Mouse (Mus musculus): ENCODE measurements around the gene Prkg1. TPM values are rescaled to one million over a fixed set of nuclear protein-coding genes. Genes with fewer than 3 reads are reported as not detected.

Gene Prkg1
- polyA plus RNA-seq, 1 experiment: 1.4 TPM

GRCm38 (mm10) chr19:31755929-31756792, 8.7 kb downstream of the Prkg1 start:
- H3K27ac ChIP-seq (ENCODE audit: control insufficient read depth, insufficient read depth, low read depth, low read length, poor library complexity): no peak overlapping the region

GRCm38 (mm10) chr19:31754642-31755287, 10.1 kb downstream of the Prkg1 start:
- no peak for TF ChIP-seq POLR2A (IDR thresholded peaks at IDR 0.05; ENCODE audit: borderline replicate concordance, control insufficient read depth, low read depth, low read length)
- TF ChIP-seq CTCF (IDR thresholded peaks at IDR 0.05; ENCODE audit: control insufficient read depth, insufficient read depth, low read length): no peak
- WGBS: 48% methylated on average over 9 of the region's 9 CpGs
- Histone ChIP-seq H3K4me3 (replicated peaks; ENCODE audit: control insufficient read depth, low read depth, low read length) (no peak overlapping the region), H3K27ac (ENCODE audit: control insufficient read depth, insufficient read depth, low read depth, low read length, poor library complexity) (no peak overlapping the region), H3K4me1 (ENCODE audit: control insufficient read depth, insufficient read depth, low read length) (no peaks in the 10 kb centered on the region)

More at GRCm38 (mm10) chr19:31755929-31756792, 8.7 kb downstream of the Prkg1 start:
- 48% methylated on average over 11 of the region's 11 CpGs for WGBS
- Histone ChIP-seq H3K4me1 (ENCODE audit: control insufficient read depth, insufficient read depth, low read length) (no peaks in the 10 kb centered on the region), H3K4me3 (replicated peaks; ENCODE audit: control insufficient read depth, low read depth, low read length) (no peak overlapping the region)
- TF ChIP-seq POLR2A (IDR thresholded peaks at IDR 0.05; ENCODE audit: borderline replicate concordance, control insufficient read depth, low read depth, low read length) (no peak), CTCF (IDR thresholded peaks at IDR 0.05; ENCODE audit: control insufficient read depth, insufficient read depth, low read length) (no peak)

- TF ChIP-seq CTCF (IDR thresholded peaks at IDR 0.05; ENCODE audit: control insufficient read depth, insufficient read depth, low read length) (no peak), POLR2A (IDR thresholded peaks at IDR 0.05; ENCODE audit: borderline replicate concordance, control insufficient read depth, low read depth, low read length) (no peak)
- Histone ChIP-seq H3K4me3 (replicated peaks; ENCODE audit: control insufficient read depth, low read depth, low read length) (no peak overlapping the region), H3K4me1 (ENCODE audit: control insufficient read depth, insufficient read depth, low read length) (no peaks in the 10 kb centered on the region), H3K27ac (ENCODE audit: control insufficient read depth, insufficient read depth, low read depth, low read length, poor library complexity) (no peak overlapping the region)
- WGBS: 76% methylated on average over 11 of the region's 11 CpGs
Observed at GRCm38 (mm10) chr19:31750976-31751676, 13.7 kb downstream of the Prkg1 start.

GRCm38 (mm10) chr19:31746635-31747034, 18.2 kb downstream of the Prkg1 start:
- H3K27ac ChIP-seq (ENCODE audit: control insufficient read depth, insufficient read depth, low read depth, low read length, poor library complexity): no peak overlapping the region
- no peak overlapping the region for H3K4me3 ChIP-seq (replicated peaks; ENCODE audit: control insufficient read depth, low read depth, low read length)
- no peaks in the 10 kb centered on the region for H3K4me1 ChIP-seq (ENCODE audit: control insufficient read depth, insufficient read depth, low read length)
- TF ChIP-seq CTCF (IDR thresholded peaks at IDR 0.05; ENCODE audit: control insufficient read depth, insufficient read depth, low read length) (no peak), POLR2A (IDR thresholded peaks at IDR 0.05; ENCODE audit: borderline replicate concordance, control insufficient read depth, low read depth, low read length) (no peak)
- 23% methylated on average over 2 of the region's 2 CpGs for WGBS

- H3K27ac ChIP-seq (ENCODE audit: control insufficient read depth, insufficient read depth, low read depth, low read length, poor library complexity): no peak overlapping the region
- no peaks in the 10 kb centered on the region for H3K4me1 ChIP-seq (ENCODE audit: control insufficient read depth, insufficient read depth, low read length)
- H3K4me3 ChIP-seq (replicated peaks; ENCODE audit: control insufficient read depth, low read depth, low read length): no peak overlapping the region
- 79% methylated on average over 8 of the region's 8 CpGs for WGBS
- TF ChIP-seq POLR2A (IDR thresholded peaks at IDR 0.05; ENCODE audit: borderline replicate concordance, control insufficient read depth, low read depth, low read length): no peak
- no peak for TF ChIP-seq CTCF (IDR thresholded peaks at IDR 0.05; ENCODE audit: control insufficient read depth, insufficient read depth, low read length)
Observed at GRCm38 (mm10) chr19:31743241-31744045, 21.4 kb downstream of the Prkg1 start.

- H3K27ac ChIP-seq (ENCODE audit: control insufficient read depth, insufficient read depth, low read depth, low read length, poor library complexity): no peak overlapping the region
- no peak overlapping the region for H3K4me3 ChIP-seq (replicated peaks; ENCODE audit: control insufficient read depth, low read depth, low read length)
- 86% methylated on average over 6 of the region's 6 CpGs for WGBS
- TF ChIP-seq CTCF (IDR thresholded peaks at IDR 0.05; ENCODE audit: control insufficient read depth, insufficient read depth, low read length) (no peak), POLR2A (IDR thresholded peaks at IDR 0.05; ENCODE audit: borderline replicate concordance, control insufficient read depth, low read depth, low read length) (no peak)
- H3K4me1 ChIP-seq (ENCODE audit: control insufficient read depth, insufficient read depth, low read length): no peaks in the 10 kb centered on the region
Observed at GRCm38 (mm10) chr19:31714900-31715299, 49.9 kb downstream of the Prkg1 start.

GRCm38 (mm10) chr19:31714418-31714817, 50.4 kb downstream of the Prkg1 start:
- H3K27ac ChIP-seq (ENCODE audit: control insufficient read depth, insufficient read depth, low read depth, low read length, poor library complexity): no peak overlapping the region
- H3K4me3 ChIP-seq (replicated peaks; ENCODE audit: control insufficient read depth, low read depth, low read length): no peak overlapping the region
- TF ChIP-seq CTCF (IDR thresholded peaks at IDR 0.05; ENCODE audit: control insufficient read depth, insufficient read depth, low read length) (no peak), POLR2A (IDR thresholded peaks at IDR 0.05; ENCODE audit: borderline replicate concordance, control insufficient read depth, low read depth, low read length) (no peak)
- no peaks in the 10 kb centered on the region for H3K4me1 ChIP-seq (ENCODE audit: control insufficient read depth, insufficient read depth, low read length)
- WGBS: 84% methylated on average over 4 of the region's 4 CpGs

Measured in bone marrow, adult 2 months (tissue).